Mouse (Mus musculus) fibroblast of lung, adult 2 months (primary cell): ENCODE results near the gene Aebp2.

Source experiments
- DNase-seq: peaks from one replicate; pipeline ENCODE4 v3.0.0-alpha.2; 2011; ENCODE audit warnings: low read depth

Aebp2 gene

GRCm38 (mm10) chr6:140697994-140698393, 75.5 kb downstream of the Aebp2 start:
- no peak for DNase-seq

GRCm38 (mm10) chr6:140698596-140698995, 76.1 kb downstream of the Aebp2 start:
- DNase-seq, result no peak

GRCm38 (mm10) chr6:140701259-140701658, 78.8 kb downstream of the Aebp2 start:
- DNase-seq, result no peak

GRCm38 (mm10) chr6:140705132-140705531, 82.7 kb downstream of the Aebp2 start:
- no peak for DNase-seq

- DNase-seq, result no peak
These were observed 83.6 kb downstream of the Aebp2 start for GRCm38 (mm10) chr6:140706056-140706455.

- DNase-seq, result no peak
These were observed 85.6 kb downstream of the Aebp2 start for GRCm38 (mm10) chr6:140708059-140708458.

GRCm38 (mm10) chr6:140709415-140710107, 87.1 kb downstream of the Aebp2 start:
- no peak for DNase-seq

GRCm38 (mm10) chr6:140712754-140713153, 90.3 kb downstream of the Aebp2 start:
- DNase-seq, result no peak

- DNase-seq, result no peak
These were observed 92.5 kb downstream of the Aebp2 start for GRCm38 (mm10) chr6:140714905-140715365.

- no peak for DNase-seq
These were observed 99.6 kb downstream of the Aebp2 start for GRCm38 (mm10) chr6:140722058-140722457.
